Mouse (Mus musculus) embryo, embryonic 10 days (tissue): Measurements from ENCODE around the gene Fignl1.
A peak's percentile ranks its signal among the peaks of the same experiment; 100 is the strongest.

Experiments used
- DNase-seq: peaks from one replicate; pipeline ENCODE4 v3.0.0-alpha.2; 2015; ENCODE audit warnings: low spot score

Fignl1 gene

DNA sequence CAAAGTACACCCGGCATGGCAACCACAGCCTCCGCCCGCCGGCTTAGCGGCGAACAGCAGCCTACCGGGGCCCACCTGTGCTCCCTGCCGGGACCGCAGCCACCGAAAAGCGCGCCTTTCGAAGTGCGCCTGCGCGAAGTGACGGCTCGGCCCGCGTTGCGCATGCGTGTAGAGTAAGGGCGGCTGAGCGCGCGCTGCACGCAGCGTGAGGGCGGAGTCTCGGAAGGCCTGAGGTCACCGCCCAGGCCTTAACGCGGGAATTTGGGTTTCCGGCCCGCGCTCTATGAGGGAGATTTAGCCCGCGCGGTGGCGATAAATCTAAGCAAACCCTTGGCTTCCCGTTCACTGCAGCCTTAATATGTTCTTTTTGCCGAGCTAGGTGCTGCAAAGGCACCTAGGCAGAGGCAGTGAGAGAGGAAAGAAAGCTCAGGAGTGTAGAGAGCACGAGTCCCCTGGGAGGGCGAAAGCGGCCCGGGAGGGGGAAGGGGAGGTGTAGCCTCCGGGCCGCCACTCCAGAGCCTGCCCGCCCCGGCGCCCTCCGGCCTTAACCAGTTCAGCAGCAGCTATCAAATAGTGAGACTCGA lies at the start of gene Fignl1:
TSS of gene Fignl1 (minus strand) at position 143 of the 584 bp plus-strand sequence.
- DNase-seq = peak; percentile 100

GRCm38 (mm10) chr11:11856959-11857358 lies 48.2 kb upstream of the Fignl1 start:
- no peak for DNase-seq

- no peak for DNase-seq
Observed at GRCm38 (mm10) chr11:11855685-11856131, 46.9 kb upstream of the Fignl1 start.

DNA sequence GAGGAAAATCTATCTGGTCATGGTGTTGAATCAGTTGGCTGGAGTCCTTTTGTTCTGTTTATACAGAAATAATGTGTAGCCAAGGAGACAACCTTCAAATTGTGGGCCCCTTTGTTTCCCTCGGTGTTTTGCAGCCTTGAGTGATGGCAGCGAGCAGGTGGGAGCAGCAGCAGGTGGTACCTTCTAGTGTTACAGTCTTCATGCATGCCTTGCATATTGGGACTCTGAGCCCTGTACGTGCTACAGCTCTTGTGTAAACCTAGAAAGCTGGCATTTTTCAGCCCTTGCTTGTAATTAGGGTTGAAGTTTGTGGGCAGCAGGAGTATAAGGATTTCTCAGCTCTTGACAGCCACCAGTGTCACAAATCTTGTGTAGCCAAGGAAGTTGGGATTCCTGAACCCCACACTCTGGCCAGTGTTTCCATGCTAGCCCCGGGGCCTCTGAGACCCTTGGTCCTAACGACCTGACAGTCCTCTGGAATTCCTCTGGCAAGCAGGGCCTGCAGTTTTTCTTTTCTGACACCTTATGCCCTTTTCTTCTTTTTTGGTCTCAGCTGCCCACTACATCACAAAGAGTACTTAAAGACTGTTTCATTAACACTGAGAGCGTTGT lies 46.4 kb upstream of the Fignl1 start:
- peak; percentile 67 for DNase-seq

- DNase-seq = no peak
Observed at GRCm38 (mm10) chr11:11853731-11854461, 45.1 kb upstream of the Fignl1 start.

- DNase-seq = no peak
Observed at GRCm38 (mm10) chr11:11851957-11852505, 43.3 kb upstream of the Fignl1 start.

DNA sequence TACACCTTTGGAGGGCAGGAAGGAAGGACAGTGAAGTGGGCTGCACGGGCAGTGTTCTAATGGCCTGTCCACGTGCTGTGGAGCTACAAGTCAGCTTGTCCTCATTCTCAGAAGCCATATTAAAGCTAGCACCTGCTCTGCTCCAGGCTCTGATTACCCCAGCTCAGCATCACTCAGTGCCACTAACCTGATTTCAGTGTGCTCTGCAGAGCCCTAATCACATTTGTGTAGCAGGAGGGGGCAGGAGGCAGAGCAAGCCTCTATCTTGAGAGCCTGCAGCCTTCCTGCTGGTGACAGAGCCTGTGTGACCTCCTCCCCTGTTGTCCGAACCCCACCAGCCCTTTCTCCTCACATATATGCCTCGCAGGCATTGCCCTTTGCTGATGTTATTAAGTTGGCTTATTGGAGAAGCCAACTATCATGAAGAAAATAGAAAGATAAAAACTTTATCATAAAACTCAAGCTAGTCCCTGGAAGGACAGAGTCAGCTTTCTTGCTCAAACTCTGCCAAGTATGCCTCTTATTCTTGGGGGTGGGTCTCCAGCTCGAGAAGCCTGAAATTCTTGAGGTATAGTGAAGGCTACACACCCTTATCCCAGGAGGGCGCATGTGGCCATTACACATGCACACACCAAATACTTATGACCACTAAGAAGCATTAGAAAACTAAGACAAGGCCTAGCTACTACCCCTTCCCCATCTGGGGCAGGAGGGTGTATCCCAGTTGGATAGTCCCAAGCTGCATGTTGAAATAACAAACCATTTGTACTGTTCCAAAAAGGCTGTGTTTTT lies 41.9 kb upstream of the Fignl1 start:
- no peak for DNase-seq

- DNase-seq = no peak
Observed at GRCm38 (mm10) chr11:11849513-11850311, 41.0 kb upstream of the Fignl1 start.

DNA sequence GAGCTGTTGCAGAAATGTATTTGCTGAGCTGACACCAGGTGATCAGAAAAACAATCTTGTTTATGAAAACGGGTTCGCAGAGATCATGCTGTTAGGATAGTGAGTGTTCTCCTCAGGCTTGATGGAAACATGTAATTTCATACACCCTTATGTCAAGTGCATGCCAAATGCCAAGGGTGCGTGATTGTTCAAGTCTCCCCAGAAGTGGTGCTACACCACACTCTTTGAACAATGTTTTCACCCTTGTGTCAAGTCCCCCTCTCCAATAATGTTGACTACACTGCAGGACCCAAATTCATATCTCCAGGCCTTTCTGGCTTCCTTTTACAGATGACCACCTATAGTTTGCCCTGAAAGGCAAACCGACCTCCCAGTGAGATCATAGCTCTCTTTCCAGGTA lies 39.7 kb upstream of the Fignl1 start:
- no peak for DNase-seq

DNA sequence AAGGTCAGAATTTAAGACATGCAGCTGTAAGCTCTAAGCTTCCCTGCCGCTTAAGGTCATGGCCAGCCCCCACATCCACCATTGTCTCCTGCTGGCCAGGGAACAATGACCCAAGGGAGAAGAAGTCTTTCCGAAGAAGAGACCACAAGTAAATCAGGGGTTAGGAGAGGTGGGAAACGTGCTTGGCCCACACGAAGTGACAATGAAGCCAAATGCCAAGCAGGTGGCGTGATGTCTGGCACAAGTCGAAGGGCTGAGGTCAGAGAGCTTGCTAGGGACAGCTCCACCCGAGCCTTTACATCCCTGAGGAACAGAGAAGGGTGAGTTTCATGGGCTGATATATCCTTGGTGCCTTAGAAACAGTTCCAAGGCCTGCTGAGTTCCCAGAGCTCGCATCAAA lies 36.3 kb upstream of the Fignl1 start:
- peak; percentile 16 for DNase-seq

DNA sequence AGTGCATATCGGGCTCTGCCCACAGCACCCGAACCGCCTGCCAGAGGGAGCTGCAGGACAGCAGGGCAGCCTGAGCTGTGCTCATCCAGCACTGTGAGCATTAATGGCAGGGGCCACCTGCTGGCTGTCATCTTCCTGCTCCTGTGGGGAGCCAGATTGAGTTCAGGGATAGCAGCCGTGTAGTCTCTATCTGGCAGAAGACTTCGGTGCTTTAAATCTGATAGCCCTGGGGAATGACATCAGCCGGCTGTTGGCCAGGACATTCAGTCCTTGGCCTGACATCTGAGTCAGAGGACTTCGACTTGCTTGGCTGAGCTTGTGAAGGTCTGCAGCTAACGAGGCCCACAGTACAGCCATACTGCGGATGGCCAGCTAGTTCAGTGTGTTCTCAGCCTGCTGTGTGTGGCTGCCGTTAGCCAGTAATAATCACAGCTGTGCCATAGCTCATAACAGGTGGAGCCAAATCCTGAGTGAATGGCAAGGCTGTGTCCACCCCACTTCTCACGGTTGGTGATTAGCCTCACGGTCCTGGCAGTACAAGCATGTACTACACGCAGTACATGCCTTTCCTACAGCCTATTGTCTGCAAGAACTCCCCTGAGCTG lies 35.7 kb upstream of the Fignl1 start:
- DNase-seq = peak; percentile 63

GRCm38 (mm10) chr11:11841590-11841989 lies 32.8 kb upstream of the Fignl1 start:
- DNase-seq = no peak

DNA sequence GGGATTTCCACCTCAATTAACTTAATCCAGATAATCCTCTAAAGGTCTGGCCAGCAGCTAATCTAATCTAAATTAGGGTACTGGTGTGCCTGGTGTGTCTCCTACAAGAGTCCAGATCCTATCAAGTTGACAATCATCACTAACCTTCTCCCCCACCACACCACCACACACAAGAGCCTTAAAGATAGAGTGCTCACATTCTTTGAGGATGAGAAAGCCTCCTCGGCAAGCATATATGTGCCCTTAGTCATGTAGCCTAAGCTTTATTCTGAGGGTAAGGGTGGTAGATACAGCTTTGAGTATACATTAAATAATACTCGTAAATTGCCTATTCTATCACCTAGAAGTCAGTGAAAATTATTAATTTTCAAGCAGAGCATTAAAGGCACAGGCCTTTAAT lies 32.0 kb upstream of the Fignl1 start:
- DNase-seq = no peak

- DNase-seq = no peak
Observed at GRCm38 (mm10) chr11:11839874-11840273, 31.1 kb upstream of the Fignl1 start.

GRCm38 (mm10) chr11:11837384-11837783 lies 28.6 kb upstream of the Fignl1 start:
- no peak for DNase-seq

- peak; percentile 46 for DNase-seq
Observed at GRCm38 (mm10) chr11:11836713-11837370, 28.1 kb upstream of the Fignl1 start.

DNA sequence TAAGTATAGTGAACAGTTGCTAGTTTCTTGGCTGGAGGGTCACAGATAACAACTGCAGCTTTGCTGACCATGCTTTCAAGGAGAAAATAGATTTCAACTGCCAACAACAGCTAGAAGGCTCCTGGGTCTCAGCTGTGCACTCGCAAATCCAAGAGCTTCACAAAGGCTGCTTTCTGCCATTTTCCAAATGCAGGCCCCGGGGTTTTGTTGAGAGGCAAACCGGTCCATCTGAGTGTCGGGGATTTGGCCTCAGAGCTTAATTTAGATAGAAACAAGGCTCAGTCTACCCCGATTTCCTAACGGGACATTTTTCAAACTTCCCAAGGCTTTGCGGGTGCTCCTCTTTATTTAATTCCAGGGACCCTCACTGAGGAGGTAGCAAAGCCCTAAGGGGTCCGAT lies 27.5 kb upstream of the Fignl1 start:
- DNase-seq = no peak

GRCm38 (mm10) chr11:11835791-11836190 lies 27.0 kb upstream of the Fignl1 start:
- no peak for DNase-seq

DNA sequence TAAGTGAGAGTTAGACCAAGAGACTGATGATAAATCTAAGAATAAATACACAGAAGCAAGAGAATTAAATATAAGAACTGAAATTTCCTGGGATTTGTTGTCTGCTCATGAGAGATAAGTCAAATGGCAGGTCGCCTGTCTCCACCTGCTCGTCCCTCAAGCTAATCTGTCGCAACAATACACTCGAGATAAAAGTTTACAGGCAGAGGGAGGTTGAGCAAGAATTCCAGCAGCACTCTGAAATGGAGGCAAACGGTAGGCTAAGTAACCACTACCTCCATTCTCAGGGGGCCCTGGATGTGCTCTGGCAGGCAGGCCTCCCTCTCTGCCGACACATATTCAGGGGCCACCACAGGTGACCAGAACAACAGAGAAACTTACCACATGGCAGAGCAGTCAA lies 26.6 kb upstream of the Fignl1 start:
- no peak for DNase-seq

- DNase-seq = peak; percentile 89
Observed at GRCm38 (mm10) chr11:11833100-11833499, 24.3 kb upstream of the Fignl1 start.

DNA sequence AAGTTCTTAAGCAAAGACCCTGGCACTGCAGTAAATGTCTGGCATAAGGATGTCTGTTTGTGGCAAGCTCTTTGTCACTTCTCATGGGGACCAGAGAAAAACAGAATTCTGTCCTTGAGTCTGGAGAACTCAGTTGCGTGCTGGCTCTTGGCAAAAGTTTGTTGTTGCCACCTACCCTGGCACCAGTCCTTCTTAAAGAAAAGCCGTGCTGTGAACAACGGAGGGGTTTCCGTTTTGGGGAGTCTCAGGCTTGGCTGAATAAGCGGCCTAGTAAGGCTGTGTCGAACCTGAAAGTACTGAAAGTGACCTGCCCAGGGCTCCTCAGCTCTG lies 24.0 kb upstream of the Fignl1 start:
- DNase-seq = no peak
